Mouse (Mus musculus) ovary, postnatal 14 days (tissue): ENCODE results near the gene Rftn1.

Experiments used
- DNase-seq: peaks from one replicate; pipeline ENCODE4 v3.0.0; 2022; ENCODE audit warnings: low spot score

The Rftn1 gene

GRCm38 (mm10) chr17:50021400-50021799 is 169.1 kb downstream of the Rftn1 start:
- DNase-seq: no peak

GRCm38 (mm10) chr17:50020211-50021001 is 170.1 kb downstream of the Rftn1 start:
- DNase-seq: no peak

DNA sequence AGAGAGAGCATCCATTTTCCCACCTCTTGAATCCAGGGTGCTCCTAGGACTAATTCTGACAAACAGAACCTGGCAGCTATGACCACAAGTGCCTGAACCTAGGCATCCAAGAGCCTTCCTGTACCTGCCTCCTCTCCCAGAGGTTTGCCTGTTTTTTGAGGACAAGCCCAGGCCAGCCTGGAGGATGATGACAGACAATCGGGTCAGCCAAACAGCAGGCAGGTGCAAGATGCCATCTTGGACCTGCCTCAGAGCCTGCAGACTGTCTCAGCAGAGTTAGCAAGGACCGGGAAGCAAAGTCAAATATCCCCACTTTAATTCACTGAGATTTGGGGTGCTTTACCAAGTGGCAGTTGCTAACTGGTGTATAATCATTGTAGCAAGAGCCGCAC is 170.7 kb downstream of the Rftn1 start:
- DNase-seq: no peak

GRCm38 (mm10) chr17:50019090-50019489 is 171.4 kb downstream of the Rftn1 start:
- DNase-seq: no peak

GRCm38 (mm10) chr17:50014708-50015107 is 175.8 kb downstream of the Rftn1 start:
- no peak for DNase-seq

DNA sequence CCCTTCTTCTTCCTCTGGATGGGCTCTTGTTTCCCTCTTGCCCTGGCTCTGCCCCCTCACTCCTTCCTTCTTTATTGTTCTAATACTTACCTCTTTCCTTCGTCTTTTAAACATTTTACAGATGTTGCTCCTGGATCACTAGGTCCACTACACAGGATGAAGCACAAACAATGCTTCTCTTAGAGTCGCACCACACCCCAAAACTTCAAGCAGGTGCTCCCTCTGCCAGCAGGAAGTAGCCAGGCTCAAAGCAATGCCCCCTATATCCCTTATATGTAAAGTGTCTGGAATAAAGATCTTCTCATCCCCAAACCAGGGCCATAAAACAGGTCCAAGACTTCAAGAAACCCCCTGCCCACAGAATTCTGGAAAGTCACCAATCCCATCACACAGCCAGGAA is 176.6 kb downstream of the Rftn1 start:
- no peak for DNase-seq

DNA sequence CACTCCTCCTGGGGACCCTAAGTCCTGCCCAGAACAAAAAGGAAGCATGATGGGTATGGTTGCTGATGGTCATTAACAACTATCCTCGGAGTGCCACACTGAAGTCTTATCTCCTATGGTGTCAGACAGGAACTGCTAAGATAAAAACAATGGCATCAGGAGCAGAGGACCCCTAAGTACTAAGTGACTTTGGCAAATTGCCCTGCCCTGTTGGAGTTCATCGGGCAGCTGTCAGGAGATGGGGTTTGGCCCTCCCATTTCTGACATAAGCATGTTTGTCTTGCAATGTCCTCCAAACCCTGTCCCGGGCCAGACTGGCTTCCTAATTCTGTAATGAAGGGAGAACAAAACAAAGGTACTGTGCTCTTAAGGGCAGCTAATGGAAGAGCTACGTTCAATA is 180.4 kb downstream of the Rftn1 start:
- no peak for DNase-seq

DNA sequence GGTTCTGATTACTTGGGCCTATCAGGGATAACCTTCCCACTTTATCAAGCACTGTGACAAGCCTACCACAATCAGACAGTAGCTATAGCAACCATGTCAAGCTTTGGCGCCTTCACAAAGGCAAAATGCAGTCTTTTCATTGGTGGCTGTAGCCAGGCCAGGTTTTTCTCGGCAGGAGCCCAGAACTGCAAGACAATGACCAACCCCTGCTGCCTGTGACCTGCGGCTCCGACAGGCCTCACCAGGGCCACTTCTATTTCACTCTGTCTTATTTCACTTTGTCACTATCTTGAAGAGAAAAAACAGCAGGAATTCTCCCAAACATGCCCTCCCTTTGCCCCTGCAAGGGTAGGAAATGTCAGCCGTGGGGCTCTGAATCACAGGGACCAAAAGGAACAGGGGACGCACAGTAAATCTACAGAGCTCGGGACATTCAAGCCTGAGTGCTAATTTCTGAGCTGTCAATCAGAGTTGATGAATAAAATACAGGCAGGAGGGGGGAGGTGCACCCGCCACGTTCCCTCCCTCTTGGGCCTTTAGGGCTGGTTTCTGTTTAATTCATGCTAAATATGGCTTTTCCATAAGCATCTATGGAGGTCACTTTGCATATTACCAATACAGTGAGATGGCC is 183.6 kb downstream of the Rftn1 start:
- DNase-seq: no peak

DNA sequence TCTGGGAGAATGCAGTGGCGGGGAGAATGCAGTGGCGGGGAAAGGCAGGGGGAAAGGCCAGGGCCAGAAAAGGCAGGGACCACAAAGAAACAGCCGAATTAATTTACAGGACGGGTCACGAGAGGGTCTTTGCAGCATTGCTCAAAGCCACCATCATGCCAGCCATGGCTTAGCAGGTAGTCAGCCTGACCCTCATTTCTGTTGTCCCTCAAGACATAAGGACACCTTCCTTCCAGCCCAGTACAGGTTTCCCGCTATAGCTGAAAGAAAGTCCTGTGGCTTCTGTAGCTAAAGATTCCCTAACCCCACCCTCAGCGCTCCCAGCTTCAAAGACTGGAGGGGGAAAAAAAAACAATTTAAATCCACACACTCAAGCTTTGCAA is 184.1 kb downstream of the Rftn1 start:
- DNase-seq: no peak

- DNase-seq: no peak
Measured at GRCm38 (mm10) chr17:50003156-50003555, 187.3 kb downstream of the Rftn1 start.

DNA sequence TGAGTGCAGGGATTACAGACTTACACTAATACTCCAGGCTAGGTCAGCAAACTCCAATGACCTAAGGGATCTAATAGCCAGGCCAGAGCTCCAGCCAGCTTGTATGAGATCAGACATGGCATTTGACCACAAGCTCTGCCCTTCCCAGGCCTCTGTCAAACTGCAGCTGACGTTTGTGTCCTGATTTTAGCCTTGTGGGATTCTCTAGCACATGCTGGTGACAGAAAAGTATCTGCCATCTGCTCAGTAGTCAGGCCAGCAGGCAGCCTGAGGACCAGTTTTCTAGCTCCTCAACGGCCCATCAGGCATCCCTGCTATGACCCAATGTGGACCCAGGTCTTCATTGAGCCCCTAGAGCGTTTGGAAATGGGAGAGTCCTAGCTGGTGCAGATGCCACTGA is 188.3 kb downstream of the Rftn1 start:
- DNase-seq: no peak

DNA sequence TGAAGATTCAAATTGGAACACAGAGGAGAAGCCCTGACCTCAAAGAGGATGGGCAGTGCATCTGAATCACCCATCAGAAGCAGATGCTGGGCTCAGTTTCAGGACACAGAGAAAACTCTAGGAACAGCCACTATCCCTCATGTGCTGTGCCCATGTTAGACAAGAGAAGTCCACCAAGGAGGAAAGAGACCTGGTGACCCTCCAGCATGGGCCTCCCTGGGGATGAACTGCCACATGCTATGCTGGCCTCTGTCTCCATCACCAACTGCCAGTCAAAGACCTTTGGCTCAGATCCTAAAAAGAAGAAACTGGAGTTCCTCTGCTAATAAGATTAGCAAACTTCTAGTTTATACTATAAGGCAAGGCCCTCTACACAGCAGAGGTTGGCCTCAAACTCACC is 188.7 kb downstream of the Rftn1 start:
- no peak for DNase-seq

- DNase-seq: no peak
Measured at GRCm38 (mm10) chr17:50000580-50000979, 189.9 kb downstream of the Rftn1 start.

DNA sequence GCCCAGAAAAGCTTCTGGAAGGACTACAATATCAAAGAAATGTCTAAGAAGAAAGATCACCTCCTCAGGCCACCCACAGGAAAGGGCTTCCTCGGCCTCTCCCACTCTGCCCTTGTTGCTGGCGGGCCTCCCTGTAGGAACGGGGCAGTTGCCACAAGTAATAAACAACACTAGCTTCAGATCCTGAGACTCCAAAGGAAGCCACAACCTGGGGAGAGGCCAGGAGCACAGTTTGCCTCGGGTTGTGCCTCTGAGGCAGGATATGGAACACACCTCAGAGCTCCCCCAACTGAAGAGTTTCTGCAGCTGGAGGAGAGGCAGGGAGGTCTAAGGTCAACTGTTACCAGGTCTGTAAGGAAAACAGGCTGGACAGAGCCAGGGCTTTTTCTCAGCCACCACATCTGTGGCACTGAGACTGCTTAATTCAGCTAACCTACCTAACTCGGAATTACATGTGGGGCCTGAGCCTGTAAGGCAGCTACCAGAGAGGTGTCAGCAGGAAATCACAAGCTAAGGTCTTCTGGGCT is 193.8 kb downstream of the Rftn1 start:
- DNase-seq: no peak

GRCm38 (mm10) chr17:49996097-49996496 is 194.4 kb downstream of the Rftn1 start:
- no peak for DNase-seq

DNA sequence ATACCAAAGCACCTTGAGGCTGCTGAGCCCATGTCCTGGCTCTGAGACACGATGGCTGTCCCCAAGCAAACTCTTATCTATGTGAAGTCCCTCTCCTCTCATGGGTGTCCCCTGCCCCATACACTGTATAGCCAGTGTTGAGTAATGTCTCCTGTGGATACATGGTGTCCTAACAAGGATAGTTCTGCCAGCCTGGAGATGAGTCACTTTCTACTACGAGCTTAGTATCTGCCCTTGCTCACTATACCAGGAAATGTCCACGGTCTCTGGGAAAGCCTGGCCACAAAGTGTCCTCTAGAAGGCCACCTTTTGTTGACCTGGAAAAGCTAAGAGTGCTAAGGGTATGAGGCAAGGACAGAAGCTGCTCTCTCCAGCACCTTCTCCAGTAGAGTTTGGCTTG is 195.2 kb downstream of the Rftn1 start:
- no peak for DNase-seq

DNA sequence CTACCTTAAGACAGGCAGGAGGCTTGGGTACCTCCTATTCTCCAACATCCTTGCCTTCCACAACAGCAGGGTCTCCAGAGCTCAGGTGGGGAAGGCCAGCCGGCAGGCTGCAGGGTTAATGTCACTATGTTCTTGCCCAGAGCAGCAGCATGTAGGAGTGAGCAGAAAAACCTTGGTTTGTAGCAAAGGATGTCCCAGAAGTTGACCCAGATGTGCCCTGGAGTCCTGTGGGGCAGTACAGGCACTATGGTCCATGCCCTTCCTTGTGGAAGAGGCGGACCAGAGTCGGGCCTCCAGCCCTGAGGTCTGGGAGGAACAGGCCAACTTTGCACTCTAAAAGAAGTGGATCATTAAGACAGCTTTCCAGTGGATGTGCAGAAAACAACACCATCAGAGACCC is 196.8 kb downstream of the Rftn1 start:
- DNase-seq: no peak

- no peak for DNase-seq
Measured at GRCm38 (mm10) chr17:49992625-49993603, 197.6 kb downstream of the Rftn1 start.

DNA sequence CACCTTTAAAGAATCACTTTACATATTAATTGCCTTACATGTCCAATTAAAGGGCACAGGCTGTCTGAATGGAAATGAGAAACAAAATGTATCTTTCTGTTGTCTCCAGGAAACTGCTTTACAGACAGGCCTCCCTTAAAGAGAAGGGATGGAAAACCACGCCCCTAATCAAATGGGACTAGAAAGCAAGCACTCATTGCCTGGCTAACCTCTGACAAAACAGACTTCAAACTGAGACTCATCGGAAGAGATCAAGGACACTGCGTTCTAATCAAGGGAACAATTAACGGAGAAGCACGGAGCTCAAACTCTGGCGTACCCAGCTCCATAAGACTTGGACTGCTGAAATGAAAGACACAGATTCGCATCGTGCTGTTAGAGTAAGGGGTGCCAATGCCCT is 200.9 kb downstream of the Rftn1 start:
- DNase-seq: no peak

- DNase-seq: no peak
Measured at GRCm38 (mm10) chr17:49987095-49987494, 203.4 kb downstream of the Rftn1 start.

- DNase-seq: no peak
Measured at GRCm38 (mm10) chr17:49983478-49983877, 207.0 kb downstream of the Rftn1 start.

DNA sequence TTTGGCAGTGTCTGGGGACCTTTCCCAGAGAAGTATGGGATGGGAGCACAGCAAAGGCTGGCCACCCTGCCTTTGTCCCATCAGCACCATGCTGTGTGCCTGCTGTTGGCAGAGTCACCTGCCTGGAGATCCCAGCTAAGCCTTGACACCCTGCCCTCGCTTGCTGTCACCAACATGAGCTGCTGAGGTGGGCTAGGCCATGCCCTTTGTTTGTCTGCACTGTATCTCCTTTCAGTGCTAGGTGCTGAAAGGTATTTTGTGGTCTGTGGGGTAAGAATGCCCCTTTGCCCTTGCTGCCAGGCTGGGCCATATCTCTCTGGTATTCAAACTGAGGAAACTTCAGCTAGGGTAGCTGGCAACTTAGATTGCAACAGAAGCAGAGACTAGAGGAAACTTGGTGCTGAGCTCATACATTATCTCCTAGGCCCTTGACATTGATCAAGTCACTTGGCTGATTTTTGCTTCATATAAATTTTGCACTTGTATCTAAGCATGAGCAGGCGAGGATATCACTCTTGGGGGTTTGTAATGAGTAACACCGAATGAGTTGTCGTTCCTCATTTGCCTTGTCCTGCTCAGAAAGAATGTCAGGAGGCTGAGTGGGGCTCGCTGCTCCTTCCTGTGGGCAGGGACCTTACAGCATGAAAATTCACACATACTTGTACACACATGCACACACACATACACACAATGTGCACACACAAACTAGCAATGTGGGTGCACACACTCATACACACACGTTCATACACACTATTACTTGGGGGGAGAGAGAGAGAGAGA is 207.7 kb downstream of the Rftn1 start:
- DNase-seq: no peak
